Mouse (Mus musculus) MEL (cell line): ENCODE data around the gene Prr19. TPM values are rescaled to one million over a fixed set of nuclear protein-coding genes. Genes with fewer than 3 reads are reported as not detected.

Experiments
- DNase-seq: peaks from one replicate; pipeline ENCODE4 v3.0.0; 2011; ENCODE audit warnings: low read depth, low spot score
- H3K27ac ChIP-seq: 2 replicates; pipeline ENCODE4 v1.5.1; 2012; ENCODE audit warnings: low read depth, mild to moderate bottlenecking, control low read depth, low read length, moderate library complexity; ENCODE audit not compliant: control insufficient read depth
- H3K27me3 ChIP-seq, 2 experiments: fragments of 150-350 bp in 1 of 2; sonication (generic) in 1 of 2; 2 replicates each; pipeline ENCODE4 v1.6.1; 2012; ENCODE audit warnings: low read length in 2 of 2, mild to moderate bottlenecking in 2 of 2, improper control_type of control experiment in 1 of 2, moderate library complexity in 1 of 2; ENCODE audit not compliant: insufficient read depth in 2 of 2, control insufficient read depth in 1 of 2
- H3K36me3 ChIP-seq, 2 experiments: 2 replicates each; pipeline ENCODE4 v1.6.1; 2012 to 2014; ENCODE audit warnings: low read length in 2 of 2, improper control_type of control experiment in 1 of 2, inconsistent platforms in 1 of 2, mild to moderate bottlenecking in 1 of 2; ENCODE audit not compliant: insufficient read depth in 2 of 2, control insufficient read depth in 1 of 2
- H3K4me1 ChIP-seq, 2 experiments: fragments of 150-350 bp in 1 of 2; sonication (generic) in 1 of 2; 2 replicates each; pipeline ENCODE4 v1.6.1; 2012; ENCODE audit warnings: low read length in 2 of 2, improper control_type of control experiment in 1 of 2, mild to moderate bottlenecking in 1 of 2; ENCODE audit not compliant: insufficient read depth in 2 of 2, control insufficient read depth in 1 of 2
- H3K4me3 ChIP-seq, 2 experiments: fragments of 150-350 bp in 1 of 2; sonication (generic) in 1 of 2; 2 replicates each; pipeline ENCODE4 v1.5.1; 2012; ENCODE audit warnings: low read depth in 2 of 2, low read length in 2 of 2, mild to moderate bottlenecking in 2 of 2, moderate library complexity in 2 of 2, control low read depth in 1 of 2, improper control_type of control experiment in 1 of 2; ENCODE audit not compliant: control insufficient read depth in 1 of 2, insufficient read depth in 1 of 2
- H3K79me2 ChIP-seq: 2 replicates; pipeline ENCODE4 v1.6.1; 2012; ENCODE audit warnings: mild to moderate bottlenecking, low read length, moderate library complexity; ENCODE audit not compliant: control insufficient read depth, poor library complexity, insufficient read depth
- H3K9ac ChIP-seq: 2 replicates; pipeline ENCODE4 v1.6.1; 2012; ENCODE audit warnings: low read depth, mild to moderate bottlenecking, control low read depth, low read length, moderate library complexity; ENCODE audit not compliant: control insufficient read depth, poor library complexity, severe bottlenecking
- H3K9me3 ChIP-seq: fragments of 150-350 bp; sonication (generic); replicated peaks from 2 replicates; pipeline ENCODE4 v1.6.1; 2012; ENCODE audit warnings: mild to moderate bottlenecking, low read length, improper control_type of control experiment, moderate library complexity; ENCODE audit not compliant: insufficient read depth
- BHLHE40 ChIP-seq: IDR thresholded peaks from 2 replicates; pipeline ENCODE4 v1.6.1; 2012; ENCODE audit warnings: low read depth, mild to moderate bottlenecking, inconsistent platforms, low read length, improper control_type of control experiment, borderline replicate concordance
- CHD2 ChIP-seq: IDR thresholded peaks from 2 replicates; pipeline ENCODE4 v1.6.1; 2011; ENCODE audit warnings: low read length, improper control_type of control experiment
- E2F4 ChIP-seq: IDR thresholded peaks from 2 replicates; pipeline ENCODE4 v1.6.1; 2011; ENCODE audit warnings: low read depth, low read length, improper control_type of control experiment, borderline replicate concordance
- ELF1 ChIP-seq: IDR thresholded peaks from 2 replicates; pipeline ENCODE4 v1.6.1; 2014; ENCODE audit warnings: low read depth, mild to moderate bottlenecking, inconsistent platforms, low read length, improper control_type of control experiment, moderate library complexity
- ETS1 ChIP-seq: IDR thresholded peaks from 2 replicates; pipeline ENCODE4 v1.6.1; 2012; ENCODE audit warnings: low read depth, mild to moderate bottlenecking, inconsistent platforms, low read length, improper control_type of control experiment, moderate library complexity
- GABPA ChIP-seq: IDR thresholded peaks from 2 replicates; pipeline ENCODE4 v1.6.1; 2012; ENCODE audit warnings: low read depth, mild to moderate bottlenecking, inconsistent platforms, low read length, improper control_type of control experiment, moderate library complexity
- GATA1 ChIP-seq: IDR thresholded peaks from 2 replicates; pipeline ENCODE4 v1.6.1; 2011; ENCODE audit warnings: low read depth, low read length, improper control_type of control experiment
- JUND ChIP-seq: IDR thresholded peaks from 2 replicates; pipeline ENCODE4 v1.6.1; 2011; ENCODE audit warnings: low read depth, mild to moderate bottlenecking, improper control_type of control experiment, low read length
- KAT2A ChIP-seq: conservative IDR thresholded peaks from 2 replicates; pipeline ENCODE4 v1.6.1; 2012; ENCODE audit warnings: low read depth, low read length, improper control_type of control experiment, inconsistent platforms
- MEF2A ChIP-seq: IDR thresholded peaks from 2 replicates; pipeline ENCODE4 v1.6.1; 2014; ENCODE audit warnings: low read depth, mild to moderate bottlenecking, inconsistent platforms, low read length, improper control_type of control experiment; ENCODE audit not compliant: poor library complexity, insufficient replicate concordance, severe bottlenecking; ENCODE audit errors: extremely low read depth
- MYB ChIP-seq: IDR thresholded peaks from 2 replicates; pipeline ENCODE4 v1.6.1; 2011; ENCODE audit warnings: mild to moderate bottlenecking, low read depth, low read length, improper control_type of control experiment
- MYC ChIP-seq: IDR thresholded peaks from 2 replicates; pipeline ENCODE4 v1.6.1; 2011; ENCODE audit warnings: low read depth, mild to moderate bottlenecking, low read length, improper control_type of control experiment, moderate library complexity
- NELFE ChIP-seq: IDR thresholded peaks from 2 replicates; pipeline ENCODE4 v1.6.1; 2011; ENCODE audit warnings: low read depth, low read length, improper control_type of control experiment
- POLR2A ChIP-seq, 2 experiments: IDR thresholded peaks; 2 replicates each; pipeline ENCODE4 v1.6.1; 2011 to 2012; ENCODE audit warnings: low read length in 2 of 2, mild to moderate bottlenecking in 2 of 2, control low read depth in 1 of 2, improper control_type of control experiment in 1 of 2, low read depth in 1 of 2, moderate library complexity in 1 of 2; ENCODE audit not compliant: control insufficient read depth in 1 of 2, insufficient read depth in 1 of 2, poor library complexity in 1 of 2
- POLR2AphosphoS5 ChIP-seq: IDR thresholded peaks from 2 replicates; pipeline ENCODE4 v1.6.1; 2012; ENCODE audit warnings: low read depth, borderline replicate concordance, mild to moderate bottlenecking, inconsistent platforms, low read length, moderate library complexity, mixed read lengths
- RCOR1 ChIP-seq: IDR thresholded peaks from 2 replicates; pipeline ENCODE4 v1.6.1; 2012; ENCODE audit warnings: low read depth, mild to moderate bottlenecking, inconsistent platforms, low read length, improper control_type of control experiment
- SMC3 ChIP-seq: IDR thresholded peaks from 2 replicates; pipeline ENCODE4 v1.6.1; 2011; ENCODE audit warnings: low read depth, low read length, improper control_type of control experiment
- TCF12 ChIP-seq: IDR thresholded peaks from 2 replicates; pipeline ENCODE4 v1.6.1; 2014; ENCODE audit warnings: low read depth, mild to moderate bottlenecking, inconsistent platforms, low read length, improper control_type of control experiment, moderate library complexity
- UBTF ChIP-seq: IDR thresholded peaks from 2 replicates; pipeline ENCODE4 v1.6.1; 2012; ENCODE audit warnings: low read depth, mild to moderate bottlenecking, inconsistent platforms, low read length, improper control_type of control experiment, moderate library complexity, borderline replicate concordance; ENCODE audit not compliant: insufficient read depth
- USF1 ChIP-seq: IDR thresholded peaks from 2 replicates; pipeline ENCODE4 v1.6.1; 2014; ENCODE audit warnings: low read depth, mild to moderate bottlenecking, inconsistent platforms, low read length, improper control_type of control experiment, moderate library complexity
- USF2 ChIP-seq, 2 experiments: IDR thresholded peaks; 2 replicates each; pipeline ENCODE4 v1.6.1; 2011 to 2012; ENCODE audit warnings: improper control_type of control experiment in 2 of 2, low read length in 2 of 2, borderline replicate concordance in 1 of 2, inconsistent platforms in 1 of 2, low read depth in 1 of 2, mild to moderate bottlenecking in 1 of 2; ENCODE audit not compliant: insufficient read depth in 1 of 2
- ZKSCAN1 ChIP-seq: IDR thresholded peaks from 2 replicates; pipeline ENCODE4 v1.6.1; 2012; ENCODE audit warnings: low read depth, mild to moderate bottlenecking, inconsistent platforms, low read length, improper control_type of control experiment, moderate library complexity
- ZMIZ1 ChIP-seq: IDR thresholded peaks from 2 replicates; pipeline ENCODE4 v1.6.1; 2012; ENCODE audit warnings: low read depth, mild to moderate bottlenecking, inconsistent platforms, low read length, improper control_type of control experiment, moderate library complexity
- polyA plus RNA-seq, 2 experiments: library from polyadenylated mRNA; stranded (reverse) in 1 of 2; unstranded in 1 of 2; fragments of >175 nt in 1 of 2; fragments of >200 nt in 1 of 2; gene quantifications; 2 replicates each; pipeline versions ENCODE4 v1.2.1 to v1.2.4; 2012; ENCODE audit warnings: low replicate concordance in 2 of 2, low read depth in 1 of 2; ENCODE audit not compliant: insufficient read length in 2 of 2, insufficient read depth in 1 of 2, missing spikeins in 1 of 2
- total RNA-seq: library from RNA; depleted of rRNA; stranded (reverse); fragments of 300-350 nt; gene quantifications from 2 replicates; pipeline ENCODE4 v1.2.3, GENCODE M21; 2012

Gene Prr19
- total and polyA plus RNA-seq, 3 experiments: 0.11 TPM; not detected in 2

DNA sequence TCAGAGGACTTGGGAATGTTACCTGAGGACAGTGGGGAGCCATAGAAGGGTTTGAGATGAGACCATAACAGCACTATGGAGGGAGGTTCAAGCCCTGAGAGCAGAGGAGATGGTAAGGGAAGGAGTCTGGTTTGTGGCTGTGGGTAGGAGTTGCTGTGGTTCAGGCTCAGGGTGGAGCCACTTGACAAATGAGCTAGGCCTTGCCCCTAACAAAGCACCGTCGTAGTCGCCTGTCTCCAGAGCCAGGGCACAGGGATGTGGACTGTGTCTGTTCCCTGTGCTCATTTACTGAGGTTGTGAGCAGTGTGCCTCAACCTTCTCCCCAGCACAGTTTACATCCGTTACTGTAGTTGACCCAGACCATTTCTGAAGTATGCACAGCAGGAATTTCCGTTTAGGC is 26.6 kb upstream of the Prr19 start (continued):
- TF ChIP-seq E2F4 (no peak), BHLHE40 (no peak), MYB (no peak), NELFE (peak; percentile 52), USF2 (IDR thresholded peaks at IDR 0.05; ENCODE audit: borderline replicate concordance in 1 of 2, insufficient read depth in 1 of 2, low read depth in 1 of 2, low read length in 2 of 2) (no peak), USF1 (no peak), TCF12 (no peak), ETS1 (no peak), JUND (no peak), ZKSCAN1 (no peak), ELF1 (no peak), SMC3 (no peak), GABPA (no peak), CHD2 (no peak), GATA1 (no peak), POLR2A (IDR thresholded peaks at IDR 0.05; ENCODE audit: control insufficient read depth in 1 of 2, insufficient read depth in 1 of 2, low read depth in 1 of 2, low read length in 2 of 2, poor library complexity in 1 of 2) (peak in 1 of 2 experiments; percentile 38; a peak in 1 of 4 replicates)

DNA sequence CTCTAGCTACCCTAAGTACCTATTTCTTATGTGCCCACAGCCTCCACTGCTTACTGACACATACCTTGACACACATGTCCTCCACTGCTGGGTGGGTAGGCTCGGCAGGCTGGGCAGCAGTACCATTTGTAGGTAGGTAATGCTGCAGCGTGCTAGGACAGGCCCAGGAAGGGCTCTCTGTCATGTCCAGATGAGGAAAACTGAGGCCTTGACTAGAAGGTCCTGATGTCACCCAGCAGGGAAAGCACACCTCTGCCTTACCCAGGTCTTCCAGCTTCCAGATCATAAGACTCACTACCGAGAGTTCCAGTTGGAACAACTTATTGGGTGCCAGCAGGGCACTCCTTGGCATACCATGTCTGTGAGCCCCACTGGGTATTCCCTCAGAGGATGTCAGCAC is 26.2 kb upstream of the Prr19 start:
- no peak overlapping the region for H3K4me3 ChIP-seq
- H3K27ac ChIP-seq: peak overlapping the region; percentile 94
- H3K79me2 ChIP-seq: peaks cover 28% of the 10 kb centered on the region
- H3K9me3 ChIP-seq: no peaks in the 10 kb centered on the region
- TF ChIP-seq MYC: no peak
- no peak for TF ChIP-seq POLR2AphosphoS5
- no peak for TF ChIP-seq USF2 (IDR thresholded peaks at IDR 0.05; ENCODE audit: borderline replicate concordance in 1 of 2, insufficient read depth in 1 of 2, low read depth in 1 of 2, low read length in 2 of 2)
- TF ChIP-seq KAT2A: no peak
- no peak for TF ChIP-seq UBTF
- no peak for TF ChIP-seq GATA1
- no peak for TF ChIP-seq ELF1
- TF ChIP-seq ZMIZ1: no peak
- TF ChIP-seq MYB: no peak
- no peak for TF ChIP-seq RCOR1
- TF ChIP-seq E2F4: no peak
- TF ChIP-seq MEF2A: no peak
- no peak for TF ChIP-seq ETS1
- H3K27me3 ChIP-seq: no peaks in the 10 kb centered on the region
- peak overlapping the region; percentile 52 for H3K9ac ChIP-seq
- peaks cover 29 to 56% of the 10 kb centered on the region in 2 experiments for H3K4me1 ChIP-seq
- peaks cover 0 to 48% of the 10 kb centered on the region in 2 experiments; a peak in 2 of 4 replicates for H3K36me3 ChIP-seq
- no peak for DNase-seq
